22 mouse cellular contexts compared by ENCODE assay signal in genomic region chr4:149705941-149706340, GRCm38 (mm10). TPM values are rescaled to one million over a fixed set of nuclear protein-coding genes. Genes with fewer than 3 reads are reported as not detected.
DNase-seq lines count a peak whose midpoint lies in the region; ATAC-seq lines count a peak whose summit lies in the region.
"Had no signal": no experiment of that assay in that cellular context is flagged by ENCODE, and none has a peak within 500 bp of the region (broad histone marks: within the 10 kb centered on the region; RNA-seq: fewer than 3 reads in every experiment).

No protein-coding gene starts in this region.

- H3K9me3 ChIP-seq in kidney, embryonic 16.5 days (ENCODE audit: low read length) = no peaks in the 10 kb centered on the region
- H3K9me3 ChIP-seq: forebrain, embryonic 15.5 days; limb, embryonic 12.5 days; liver, embryonic 13.5 days; midbrain, embryonic 13.5 days had no signal

- no peaks in the 10 kb centered on the region for H3K27me3 ChIP-seq in kidney, embryonic 16.5 days (ENCODE audit: insufficient read depth, low read length)
- H3K27me3 ChIP-seq: forebrain, embryonic 15.5 days; limb, embryonic 12.5 days; liver, embryonic 13.5 days; midbrain, embryonic 13.5 days had no signal

- no peak overlapping the region for H3K4me2 ChIP-seq in kidney, embryonic 16.5 days (replicated peaks; ENCODE audit: low read depth, low read length)
- H3K4me2 ChIP-seq: forebrain, embryonic 15.5 days; limb, embryonic 12.5 days; liver, embryonic 13.5 days; midbrain, embryonic 13.5 days had no signal

- 91% methylated on average over 8 of the region's 8 CpGs for WGBS in kidney, embryonic 16.5 days

- H3K4me3 ChIP-seq in kidney, embryonic 16.5 days (ENCODE audit: low read length) = no peak overlapping the region
- H3K4me3 ChIP-seq: erythroblast, embryonic 14.5 days; forebrain, embryonic 15.5 days; limb, embryonic 12.5 days; liver, embryonic 13.5 days; midbrain, embryonic 13.5 days had no signal

- H3K36me3 ChIP-seq in kidney, embryonic 16.5 days (ENCODE audit: insufficient read depth, low read length) = no peaks in the 10 kb centered on the region
- H3K36me3 ChIP-seq: forebrain, embryonic 15.5 days; limb, embryonic 12.5 days; liver, embryonic 13.5 days; midbrain, embryonic 13.5 days had no signal

- peak; percentile 76 for DNase-seq in CD4-positive, CD25-positive, alpha-beta regulatory T cell, adult 2 months (ENCODE audit: low read depth, low spot score)
- peak; percentile 69 for DNase-seq in A20 (ENCODE audit: low read depth, low spot score)
- DNase-seq in spleen, postnatal 4 days (ENCODE audit: low spot score in 2 of 2) = peak; percentile 65 to 76
- no peak for DNase-seq in kidney, adult 18-20 months
- no peak for DNase-seq in cerebellum, adult 18-20 months
- DNase-seq: cerebellum, adult 11 months; cerebellum, postnatal 36 days; heart, postnatal 4 days; kidney, adult 11 months; kidney, postnatal 25 days; liver, embryonic 13.5 days; retina, postnatal 1 day; right cerebral cortex, postnatal 4 days had no signal

- no peak for ATAC-seq in CD4-positive, CD25-positive, alpha-beta regulatory T cell, adult 4 months
- 0 out of 2 replicates have a peak, but pooled peaks have one; percentile 22 for ATAC-seq in common myeloid progenitor, adult 5-6 weeks (replicated peaks; ENCODE audit: low read depth, poor library complexity, severe bottlenecking)
- ATAC-seq in kidney, embryonic 16.5 days (ENCODE audit: low FRiP score, low TSS enrichment) = no peak
- ATAC-seq: forebrain, embryonic 15.5 days; hindbrain, embryonic 16.5 days; midbrain, embryonic 13.5 days had no signal

- H3K9ac ChIP-seq in kidney, embryonic 16.5 days (replicated peaks; ENCODE audit: low read length) = no peak overlapping the region
- H3K9ac ChIP-seq: forebrain, embryonic 15.5 days; limb, embryonic 12.5 days; liver, embryonic 13.5 days; midbrain, embryonic 13.5 days had no signal

- H3K4me1 ChIP-seq in kidney, embryonic 16.5 days (ENCODE audit: insufficient read depth, low read length) = peaks cover 5% of the 10 kb centered on the region
- H3K4me1 ChIP-seq: forebrain, embryonic 15.5 days; limb, embryonic 12.5 days; midbrain, embryonic 13.5 days had no signal

- H3K27ac ChIP-seq in kidney, embryonic 16.5 days (ENCODE audit: low read length) = no peak overlapping the region
- H3K27ac ChIP-seq: forebrain, embryonic 15.5 days; limb, embryonic 12.5 days; liver, embryonic 13.5 days; midbrain, embryonic 13.5 days; stomach, postnatal 0 days had no signal

RNA-seq across cellular contexts. Expression of gene Pik3cd, which starts 3.6 kb away (rescaled TPM):
- polyA plus RNA-seq in CD4-positive, CD25-positive, alpha-beta regulatory T cell, adult 4 months (2017; shearing (Covaris generic)) = 100 to 1,000 TPM; 102 to 179 TPM
- total RNA-seq in common myeloid progenitor, adult 5-6 weeks (2017) = 37.2 and 44.6 TPM in 2 replicates
- polyA plus RNA-seq in kidney, embryonic 16.5 days (2015; fragmentation: Nextera tagmentation; extraction: Ambion mirVana) = 4.5 and 4.7 TPM in 2 replicates

RNA-seq across cellular contexts. Expression of gene Tmem201, which starts 31.9 kb away (rescaled TPM):
- polyA plus RNA-seq in CD4-positive, CD25-positive, alpha-beta regulatory T cell, adult 4 months (2017; shearing (Covaris generic)) = 1 to 10 TPM; 4.6 to 7.8 TPM
- 9.0 and 15.5 TPM in 2 replicates for total RNA-seq in common myeloid progenitor, adult 5-6 weeks (2017)
- polyA plus RNA-seq in kidney, embryonic 16.5 days (2015; fragmentation: Nextera tagmentation; extraction: Ambion mirVana) = 39.2 and 41.8 TPM in 2 replicates

Comparison
In these comparisons a context has a peak if more than half of its experiments do, and no peak if none do; other contexts are left out.
1. DNase-seq: peak in CD4-positive, CD25-positive, alpha-beta regulatory T cell, adult 2 months (single experiment), A20 (single experiment) and spleen, postnatal 4 days (2 of 2); none in kidney, adult 18-20 months (single experiment) and cerebellum, adult 18-20 months (0 of 2).
2. RNA of gene Pik3cd, which starts 3.6 kb away (polyA plus RNA-seq): 102 to 179 TPM in CD4-positive, CD25-positive, alpha-beta regulatory T cell, adult 4 months; 4.5 to 4.7 TPM in kidney, embryonic 16.5 days; every median in the first group is over 10 times any median in the second.